Mouse (Mus musculus) midbrain, embryonic 11.5 days (tissue): ENCODE results near the gene Cfap157. TPM values are rescaled to one million over a fixed set of nuclear protein-coding genes. Genes with fewer than 3 reads are reported as not detected.

Experiments used
- ATAC-seq: fragments of 200-750 bp; cut with Nextera tagmentation; 2 replicates; pipeline ENCODE4 v1.8.0; 2017; ENCODE audit warnings: moderate TSS enrichment, moderate library complexity; ENCODE audit not compliant: low FRiP score
- DNase-seq: peaks from one replicate; pipeline ENCODE4 v3.0.0; 2015; ENCODE audit warnings: low spot score; ENCODE audit errors: missing footprints
- H3K27ac ChIP-seq: fragments of 300-500 bp; sonication (generic); 2 replicates; pipeline ENCODE4 v1.5.1; 2014; ENCODE audit warnings: low read depth, low read length
- H3K27me3 ChIP-seq: fragments of 300-500 bp; sonication (generic); 2 replicates; pipeline ENCODE4 v1.6.1; 2014; ENCODE audit warnings: mild to moderate bottlenecking, low read length, moderate library complexity, mixed read lengths; ENCODE audit not compliant: control insufficient read depth, insufficient read depth
- H3K36me3 ChIP-seq: fragments of 300-500 bp; sonication (generic); 2 replicates; pipeline ENCODE4 v1.6.1; 2014; ENCODE audit warnings: mild to moderate bottlenecking, low read length, moderate library complexity, mixed read lengths; ENCODE audit not compliant: control insufficient read depth, insufficient read depth
- H3K4me1 ChIP-seq: fragments of 300-500 bp; sonication (generic); 2 replicates; pipeline ENCODE4 v1.6.1; 2014; ENCODE audit warnings: low read length; ENCODE audit not compliant: control insufficient read depth, insufficient read depth
- H3K4me2 ChIP-seq: fragments of 300-500 bp; sonication (generic); 2 replicates; pipeline ENCODE4 v1.6.1; 2014; ENCODE audit warnings: mild to moderate bottlenecking, moderate library complexity
- H3K4me3 ChIP-seq: fragments of 300-500 bp; sonication (generic); 2 replicates; pipeline ENCODE4 v1.5.1; 2014; ENCODE audit warnings: low read depth, low read length
- H3K9ac ChIP-seq: fragments of 300-500 bp; sonication (generic); 2 replicates; pipeline ENCODE4 v1.6.1; 2014; ENCODE audit warnings: low read length
- H3K9me3 ChIP-seq: fragments of 300-500 bp; sonication (generic); 2 replicates; pipeline ENCODE4 v1.6.1; 2016; ENCODE audit warnings: low read length; ENCODE audit not compliant: control insufficient read depth
- WGBS: fragments of 180-500 bp; shearing (Covaris S2); extraction: QIAGEN DNeasy Blood & Tissue Kit; methylation state at CpG from one replicate; pipeline ENCODE4 v1.1.7; 2014; 5-methylcytosine and 5-hydroxymethylcytosine counted together
- polyA plus RNA-seq: library from polyadenylated mRNA; unstranded; fragments of >200 nt; fragmentation: Nextera tagmentation; extraction: Ambion mirVana; gene quantifications from 2 replicates; pipeline ENCODE4 v1.2.1, GENCODE M21; 2014

Gene Cfap157
- polyA plus RNA-seq, result 0.08 and 0.28 TPM in 2 replicates

DNA sequence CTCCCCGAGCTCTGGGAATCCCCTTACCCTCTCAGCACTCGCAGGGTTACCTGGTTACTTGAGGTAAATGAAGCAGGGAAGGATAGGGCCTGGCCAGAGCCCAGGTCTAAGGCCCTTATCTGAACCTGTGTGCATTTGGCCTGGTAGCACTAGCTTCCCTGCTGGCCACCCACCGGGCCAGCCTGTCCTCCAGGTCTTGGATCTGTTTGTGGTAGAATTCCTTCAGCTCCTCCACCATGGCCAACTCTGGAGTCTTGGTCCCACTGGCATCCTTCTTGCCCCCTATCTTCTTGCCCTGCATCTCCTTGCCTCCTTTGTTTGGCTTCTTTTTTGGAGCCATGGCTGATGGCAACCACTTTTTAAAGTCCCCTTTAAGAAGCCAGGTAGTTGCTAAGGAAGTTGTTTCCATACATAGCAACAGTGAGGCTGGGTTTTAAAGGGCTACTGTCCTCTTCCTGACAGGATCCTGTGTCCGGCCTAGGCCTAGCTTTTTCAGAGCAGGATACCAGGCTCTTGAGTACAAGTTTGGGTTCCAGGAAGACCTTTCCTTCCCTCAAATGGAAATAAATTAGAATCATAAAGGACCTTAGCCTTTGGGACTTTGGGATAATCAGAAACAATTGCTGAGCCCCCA lies at the start of gene Cfap157:
Cfap157 (minus strand) TSS at position 381 of the 634 bp plus-strand sequence.
- DNase-seq (peak; percentile 68), ATAC-seq (no peak)
- H3K4me2 ChIP-seq, result no peak within 1 kb of the TSS
- H3K36me3 ChIP-seq, result no peaks in the 10 kb centered on the region
- H3K4me1 ChIP-seq, result peaks cover 1% of the 10 kb centered on the region; the same call in 1 of the 2 replicates
- no peaks in the 10 kb centered on the region for H3K9me3 ChIP-seq
- 75% methylated on average over 4 of the region's 4 CpGs for WGBS
- H3K27me3 ChIP-seq, result no peaks in the 10 kb centered on the region
- no peak within 1 kb of the TSS for H3K9ac ChIP-seq
- H3K4me3 ChIP-seq, result no peak within 1 kb of the TSS
- no peak within 1 kb of the TSS for H3K27ac ChIP-seq

DNA sequence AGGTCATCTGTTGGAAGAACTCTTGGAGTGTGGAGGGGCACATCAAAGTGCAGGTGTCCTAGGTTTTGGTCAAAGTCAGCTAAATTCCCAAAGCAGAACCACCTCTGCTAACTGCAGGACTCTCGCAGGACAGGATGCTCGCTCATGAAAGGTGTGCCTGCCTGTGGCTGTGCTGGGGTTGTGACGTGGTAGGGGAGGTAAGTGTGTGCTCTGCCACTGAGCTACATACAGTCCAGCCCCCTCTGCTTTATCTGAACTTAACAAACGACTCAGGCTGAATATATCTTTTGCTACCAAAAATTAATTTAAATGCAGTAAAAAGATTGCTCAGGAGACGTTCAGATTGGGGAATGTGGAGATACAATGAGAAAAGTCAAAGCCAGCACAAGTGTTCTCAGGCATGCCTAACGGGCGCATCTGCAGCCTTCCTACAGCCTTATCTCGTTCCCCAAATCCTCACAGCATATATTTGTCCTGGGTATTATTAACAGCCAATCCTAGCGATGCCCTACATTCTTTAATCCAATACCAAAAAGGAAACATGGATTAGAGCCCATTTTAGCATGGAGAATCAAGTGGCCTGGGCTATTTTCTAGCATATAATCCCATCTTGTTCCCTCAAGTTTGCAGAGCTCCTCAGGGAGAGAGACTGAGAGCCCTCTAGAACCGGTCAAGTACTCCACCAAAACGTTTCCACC lies 44.9 kb upstream of the Cfap157 start:
- Histone ChIP-seq H3K9ac (no peak overlapping the region), H3K9me3 (no peaks in the 10 kb centered on the region), H3K4me1 (peaks cover 5% of the 10 kb centered on the region), H3K36me3 (no peaks in the 10 kb centered on the region), H3K27ac (no peak overlapping the region), H3K27me3 (no peaks in the 10 kb centered on the region), H3K4me2 (no peak overlapping the region), H3K4me3 (no peak overlapping the region)
- ATAC-seq (no peak), DNase-seq (no peak)
- WGBS, result 77% methylated on average over 11 of the region's 11 CpGs

DNA sequence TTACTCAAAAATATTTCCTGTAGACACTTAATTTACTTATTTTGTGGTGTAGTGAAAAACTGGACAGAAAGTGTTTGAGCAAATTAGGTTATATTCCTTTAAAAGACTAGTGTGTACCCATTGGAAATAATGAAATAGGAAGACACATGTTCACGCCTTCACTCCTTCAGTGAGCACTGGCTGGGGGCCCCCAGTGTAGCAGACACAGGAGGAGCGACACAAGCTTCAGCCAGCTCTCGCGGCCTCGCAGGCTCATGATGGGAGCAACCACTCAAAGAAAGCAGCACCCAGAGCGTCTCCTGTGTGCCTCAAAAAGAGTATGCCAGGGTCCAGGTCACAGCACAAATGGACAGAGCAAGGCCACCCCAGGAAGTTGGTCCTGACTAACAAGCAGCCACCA lies 41.6 kb upstream of the Cfap157 start:
- peak; percentile 33 for DNase-seq
- H3K4me1 ChIP-seq, result peaks cover 7% of the 10 kb centered on the region
- 83% methylated on average over 6 of the region's 6 CpGs for WGBS
- H3K9me3 ChIP-seq, result no peaks in the 10 kb centered on the region
- H3K27ac ChIP-seq, result no peak overlapping the region
- ATAC-seq, result no peak
- H3K36me3 ChIP-seq, result no peaks in the 10 kb centered on the region
- H3K27me3 ChIP-seq, result no peaks in the 10 kb centered on the region
- H3K9ac ChIP-seq, result no peak overlapping the region
- H3K4me2 ChIP-seq, result no peak overlapping the region
- no peak overlapping the region for H3K4me3 ChIP-seq

DNA sequence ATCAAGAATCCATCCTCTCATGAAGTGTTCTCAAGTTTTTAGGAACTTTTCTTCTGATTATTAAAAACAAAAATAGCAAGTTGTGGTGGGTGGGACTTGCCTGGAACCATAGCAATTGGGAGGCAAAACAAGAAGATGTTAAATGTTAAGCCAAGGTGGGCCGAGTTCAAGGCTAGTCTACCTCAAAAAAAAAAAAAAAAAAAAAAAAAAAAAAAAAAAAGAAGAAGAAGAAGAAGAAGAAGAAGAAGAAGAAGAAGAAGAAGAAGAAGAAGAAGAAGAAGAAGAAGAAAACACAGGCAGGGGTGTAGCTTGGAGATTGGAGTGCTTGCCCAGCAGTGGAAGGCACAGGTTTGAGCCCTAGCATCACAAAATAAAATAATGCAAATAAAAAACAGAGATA lies 40.5 kb upstream of the Cfap157 start:
- ATAC-seq, result no peak
- H3K27ac ChIP-seq, result peak overlapping the region; percentile 67; the same call in 1 of the 2 replicates
- whole genome bisulfite sequencing, result 100% methylated on average over 1 of the region's 1 CpGs

DNA sequence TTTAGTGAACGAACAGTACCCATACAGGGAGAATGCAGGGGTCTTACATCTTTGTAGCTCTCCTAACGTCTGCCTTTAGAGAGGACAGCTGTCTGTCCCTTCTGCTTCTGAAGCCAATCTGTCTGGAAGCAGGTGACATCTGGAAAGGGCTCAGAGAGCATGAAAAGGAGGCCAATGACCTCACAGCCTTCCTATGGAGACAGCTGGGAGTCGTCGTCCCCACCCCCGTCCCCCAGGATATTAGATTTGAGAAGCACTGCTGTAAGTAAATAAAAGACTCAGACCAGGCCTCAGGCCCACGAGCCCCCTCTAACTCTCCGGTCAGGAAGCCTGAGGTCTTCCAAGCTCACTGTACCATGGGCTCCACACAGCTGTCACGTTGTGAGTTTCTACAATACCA lies 40.0 kb upstream of the Cfap157 start:
- Histone ChIP-seq H3K9ac (no peak overlapping the region), H3K4me2 (no peak overlapping the region), H3K9me3 (no peaks in the 10 kb centered on the region), H3K36me3 (no peaks in the 10 kb centered on the region), H3K4me1 (peaks cover 7% of the 10 kb centered on the region), H3K27me3 (no peaks in the 10 kb centered on the region), H3K27ac (peak overlapping the region; percentile 67), H3K4me3 (no peak overlapping the region)
- peak; percentile 87 for DNase-seq
- WGBS, result 42% methylated on average over 8 of the region's 8 CpGs
- peak; percentile 38; the same call in 1 of the 2 replicates for ATAC-seq

More for the DNA sequence above, 40.5 kb upstream of the Cfap157 start:
- Histone ChIP-seq H3K4me1 (peaks cover 7% of the 10 kb centered on the region), H3K4me3 (no peak overlapping the region), H3K9ac (no peak overlapping the region), H3K36me3 (no peaks in the 10 kb centered on the region), H3K27me3 (no peaks in the 10 kb centered on the region), H3K9me3 (no peaks in the 10 kb centered on the region), H3K4me2 (no peak overlapping the region)
- no peak for DNase-seq

DNA sequence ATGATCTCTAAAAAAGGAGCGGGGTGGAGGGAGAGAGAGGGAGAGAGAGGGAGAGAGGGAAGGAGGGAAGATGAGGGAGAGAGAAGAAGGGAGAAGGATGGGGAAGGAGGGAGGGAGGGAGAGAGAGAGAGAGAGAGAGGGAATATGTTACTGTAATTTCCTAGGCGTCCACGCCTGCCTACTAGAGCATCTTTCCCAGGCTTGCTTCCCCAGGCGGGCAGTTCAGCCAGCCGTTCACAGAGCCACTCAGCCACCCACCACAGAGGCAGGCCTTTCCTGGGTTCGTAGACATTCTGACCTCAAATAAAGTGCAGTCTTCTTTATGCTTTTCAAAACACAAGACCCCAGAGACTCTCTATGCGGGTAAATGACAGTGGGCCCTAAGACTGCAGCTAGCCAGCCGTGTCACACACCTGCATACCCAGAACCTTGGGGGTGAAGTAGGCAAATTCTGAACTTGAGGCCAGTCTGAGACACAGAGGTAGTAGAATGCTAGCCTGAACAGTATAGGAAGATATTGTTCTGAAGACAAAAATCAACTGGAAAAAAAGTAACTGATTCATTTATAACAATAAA lies 39.4 kb upstream of the Cfap157 start:
- H3K9ac ChIP-seq, result peak overlapping the region; percentile 13; the same call in 1 of the 2 replicates
- no peak overlapping the region for H3K4me3 ChIP-seq
- H3K4me1 ChIP-seq, result peaks cover 7% of the 10 kb centered on the region
- H3K27ac ChIP-seq, result peak overlapping the region; percentile 67; the same call in 1 of the 2 replicates
- H3K4me2 ChIP-seq, result no peak overlapping the region
- no peaks in the 10 kb centered on the region for H3K27me3 ChIP-seq
- 74% methylated on average over 8 of the region's 8 CpGs for WGBS
- peak; percentile 83 for DNase-seq
- ATAC-seq, result no peak
- no peaks in the 10 kb centered on the region for H3K9me3 ChIP-seq
- no peaks in the 10 kb centered on the region for H3K36me3 ChIP-seq

DNA sequence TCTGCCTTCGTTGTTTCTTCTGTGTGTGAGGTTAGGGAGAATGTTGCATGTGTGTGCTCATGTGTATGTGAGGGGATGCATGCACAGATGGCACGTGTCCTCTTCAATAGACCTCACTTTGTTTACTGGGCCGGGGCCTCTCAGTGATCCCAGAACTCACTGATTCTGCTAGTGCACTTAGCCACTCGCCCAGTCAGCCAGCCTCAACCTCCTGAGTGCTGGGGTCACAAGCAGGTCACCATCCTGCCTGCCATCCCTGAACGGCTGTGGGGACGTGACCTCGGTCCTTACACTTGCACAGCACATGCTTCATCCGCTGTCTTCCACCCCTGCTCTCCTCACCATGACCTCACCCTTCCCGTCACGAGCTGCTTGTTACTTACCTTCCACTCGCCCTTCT lies 38.9 kb upstream of the Cfap157 start:
- no peak overlapping the region for H3K4me2 ChIP-seq
- H3K9me3 ChIP-seq, result no peaks in the 10 kb centered on the region
- H3K4me3 ChIP-seq, result no peak overlapping the region
- H3K36me3 ChIP-seq, result no peaks in the 10 kb centered on the region
- H3K27me3 ChIP-seq, result no peaks in the 10 kb centered on the region
- H3K4me1 ChIP-seq, result peaks cover 7% of the 10 kb centered on the region
- ATAC-seq (no peak), DNase-seq (no peak)
- H3K27ac ChIP-seq, result no peak overlapping the region; the same call in 1 of the 2 replicates
- 65% methylated on average over 11 of the region's 11 CpGs for WGBS
- H3K9ac ChIP-seq, result peak overlapping the region; percentile 13; the same call in 1 of the 2 replicates

DNA sequence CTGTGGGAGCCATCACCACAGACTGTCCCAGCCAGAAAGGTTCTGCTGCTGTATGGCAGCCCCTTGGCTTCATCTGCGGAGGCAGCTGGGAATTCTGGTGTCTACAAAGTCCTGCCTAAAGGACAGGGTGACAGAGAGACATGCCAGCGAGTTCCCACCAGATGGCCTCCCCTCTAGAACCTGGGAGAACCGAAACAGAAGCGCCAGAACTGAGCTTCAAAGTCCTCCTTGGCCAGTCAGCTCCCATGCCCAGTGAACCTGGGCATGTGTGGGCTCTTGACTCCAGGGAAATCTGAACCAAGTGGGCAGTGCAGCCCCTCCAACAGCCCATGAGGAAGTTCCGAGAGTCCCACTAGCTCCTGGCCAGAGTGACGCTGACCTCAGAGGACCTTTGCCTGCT lies 38.4 kb upstream of the Cfap157 start:
- Histone ChIP-seq H3K4me3 (no peak overlapping the region), H3K4me1 (peaks cover 7% of the 10 kb centered on the region), H3K9me3 (no peaks in the 10 kb centered on the region), H3K9ac (no peak overlapping the region), H3K27me3 (no peaks in the 10 kb centered on the region), H3K27ac (no peak overlapping the region), H3K36me3 (no peaks in the 10 kb centered on the region), H3K4me2 (no peak overlapping the region)
- ATAC-seq (no peak), DNase-seq (no peak)
- WGBS, result 79% methylated on average over 6 of the region's 6 CpGs
